Mouse (Mus musculus) lung, postnatal 14 days (tissue): ENCODE measurements at regions not wholly inside any gene's neighbourhood (a gene's known extent, or its start where the extent isn't known, plus 50 kb on each side); places are given as distances from the start of the nearest gene placed in this dataset.

Experiments
- DNase-seq: peaks from one replicate; pipeline ENCODE4 v3.0.0; 2021

DNA sequence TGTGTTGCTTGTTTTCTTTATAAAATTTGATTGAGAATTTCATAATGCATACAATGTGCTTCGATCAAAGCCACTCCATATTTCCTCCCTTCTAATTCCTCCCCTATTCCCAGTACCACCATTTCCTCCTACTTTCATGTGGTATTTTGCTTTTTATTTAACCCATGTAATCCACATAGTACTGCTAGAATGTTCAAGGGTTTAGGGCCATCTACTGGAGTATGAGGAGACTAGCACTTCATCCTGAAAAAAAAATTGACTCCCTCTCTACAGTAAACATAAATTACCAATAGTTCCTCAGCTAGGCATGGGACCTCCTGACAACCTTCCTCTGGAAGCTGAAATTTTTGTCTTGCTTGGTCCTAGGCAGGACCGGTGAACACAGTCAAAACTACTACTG lies 163.0 kb downstream of the Gpr165 start:
- no peak for DNase-seq

DNA sequence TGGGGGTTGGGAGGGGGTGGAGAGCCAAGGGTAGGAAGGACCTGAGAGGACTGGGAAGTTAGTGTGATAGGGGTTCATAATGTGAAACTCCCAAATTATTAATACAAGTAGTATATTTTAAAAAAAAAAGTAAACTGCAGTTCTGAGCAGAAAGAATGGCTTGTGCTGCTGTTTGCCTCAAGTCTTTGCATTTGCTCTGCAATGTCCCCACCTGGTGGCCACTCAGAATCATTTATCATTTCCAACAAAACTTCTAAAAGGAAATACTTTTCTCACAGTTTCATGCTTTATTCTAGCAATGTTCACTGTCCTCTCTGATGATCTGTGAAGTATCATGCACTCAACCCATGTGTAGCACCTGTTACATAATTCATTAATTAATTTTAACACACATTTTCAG lies 165.5 kb downstream of the Gpr165 start:
- DNase-seq = peak; percentile 4

DNA sequence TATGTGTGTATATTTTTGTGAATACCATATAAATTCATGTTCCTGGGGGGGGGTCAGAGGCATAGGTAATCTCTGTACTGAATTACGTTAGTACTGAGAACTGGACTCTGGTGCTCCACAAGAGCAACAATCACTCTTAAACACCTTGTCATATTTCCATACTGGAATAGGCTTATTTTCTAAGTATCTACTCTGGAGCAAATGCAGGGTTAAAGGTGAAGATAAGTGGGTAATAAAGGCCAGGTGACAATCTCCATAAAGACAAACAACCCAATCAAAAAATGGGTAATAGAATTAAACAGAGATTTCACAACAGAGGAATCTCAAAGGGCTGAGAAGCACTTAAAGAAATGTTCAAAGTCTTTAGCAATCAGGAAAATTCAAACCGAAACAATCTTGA lies 165.9 kb downstream of the Gpr165 start:
- no peak for DNase-seq

DNA sequence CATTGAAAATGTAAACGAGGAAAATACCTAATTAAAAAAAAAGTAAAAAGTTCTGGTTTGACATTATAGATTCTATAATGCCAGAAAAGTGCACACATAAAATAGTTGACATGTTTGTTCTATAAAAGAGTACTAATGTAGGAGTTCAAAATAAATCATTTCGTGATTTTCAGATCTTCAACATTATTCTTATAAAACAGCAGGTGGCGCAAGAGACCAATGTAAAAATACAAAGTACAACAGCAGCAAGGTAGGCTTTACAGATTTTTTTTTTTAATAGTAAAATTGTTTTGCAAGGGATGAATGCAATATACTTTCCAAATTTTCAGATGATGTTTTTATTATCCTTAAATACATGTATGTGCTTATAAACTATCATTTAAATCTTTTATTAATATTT lies 171.8 kb upstream of the Pgr15l start:
- DNase-seq = no peak
